Mouse (Mus musculus) ES-Bruce4 (cell line): ENCODE results near the gene Cdh4. TPM values are rescaled to one million over a fixed set of nuclear protein-coding genes. Genes with fewer than 3 reads are reported as not detected.

ENCODE experiments used
- H3K27ac ChIP-seq: 2 replicates; pipeline ENCODE4 v1.5.1; 2012; ENCODE audit warnings: low read length, inconsistent platforms; ENCODE audit not compliant: insufficient read depth
- H3K27me3 ChIP-seq: 2 replicates; pipeline ENCODE4 v1.6.1; 2012; ENCODE audit warnings: mild to moderate bottlenecking, low read length, inconsistent platforms; ENCODE audit not compliant: control insufficient read depth, poor library complexity, insufficient read depth, severe bottlenecking
- H3K36me3 ChIP-seq: 2 replicates; pipeline ENCODE4 v1.6.1; 2012; ENCODE audit warnings: inconsistent platforms, mild to moderate bottlenecking, low read length, moderate library complexity; ENCODE audit not compliant: control insufficient read depth, poor library complexity, insufficient read depth, severe bottlenecking
- H3K4me1 ChIP-seq: one replicate; pipeline ENCODE4 v1.8.1; 2011; ENCODE audit warnings: low read length; ENCODE audit not compliant: control insufficient read depth, insufficient read depth
- H3K4me3 ChIP-seq: 2 replicates; pipeline ENCODE4 v1.5.1; 2011; ENCODE audit warnings: low read depth, mild to moderate bottlenecking, low read length
- H3K9ac ChIP-seq: 2 replicates; pipeline ENCODE4 v1.6.1; 2012; ENCODE audit warnings: low read depth, mild to moderate bottlenecking, inconsistent platforms; ENCODE audit not compliant: poor library complexity, severe bottlenecking
- H3K9me3 ChIP-seq: replicated peaks from 2 replicates; pipeline ENCODE4 v1.6.1; 2012; ENCODE audit warnings: mild to moderate bottlenecking, low read length, inconsistent platforms; ENCODE audit not compliant: control insufficient read depth, poor library complexity, insufficient read depth, severe bottlenecking
- CTCF ChIP-seq: IDR thresholded peaks from one replicate; pipeline ENCODE4 v1.8.1; 2011; ENCODE audit warnings: low read depth, low read length
- EP300 ChIP-seq: IDR thresholded peaks from 2 replicates; pipeline ENCODE4 v1.6.1; 2011; ENCODE audit warnings: low read depth, low read length; ENCODE audit not compliant: insufficient read depth
- POLR2A ChIP-seq: IDR thresholded peaks from one replicate; pipeline ENCODE4 v1.8.1; 2011; ENCODE audit warnings: low read length; ENCODE audit not compliant: insufficient read depth
- polyA plus RNA-seq: library from polyadenylated mRNA; stranded (reverse); fragments of >200 nt; gene quantifications from 2 replicates; pipeline ENCODE4 v1.2.4, GENCODE M21; 2011; ENCODE audit warnings: low read depth; ENCODE audit not compliant: missing spikeins, insufficient read depth, insufficient read length

Gene Cdh4
- polyA plus RNA-seq, 1 experiment = 1.4 TPM

DNA sequence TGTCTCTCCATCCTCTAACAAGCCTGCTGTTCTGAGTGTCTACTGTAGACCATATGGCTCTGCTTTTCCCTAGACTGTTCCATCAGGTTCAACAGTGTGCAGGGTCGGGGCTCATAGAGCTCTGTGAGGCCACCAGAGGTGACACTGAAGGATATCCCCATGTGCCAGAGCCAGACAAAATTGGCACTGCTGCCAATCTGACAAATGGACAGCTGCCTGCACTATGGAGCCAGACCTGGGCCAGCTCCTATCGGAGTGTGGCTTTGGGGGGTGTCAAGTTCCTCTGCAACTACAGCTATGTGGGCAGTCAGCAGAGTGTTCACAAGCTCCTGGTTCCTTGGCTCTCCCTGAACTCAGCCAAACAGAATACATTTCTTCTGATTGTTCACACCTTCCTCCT lies 164.1 kb downstream of the Cdh4 start:
- no peaks in the 10 kb centered on the region for H3K4me1 ChIP-seq
- H3K9ac ChIP-seq = no peak overlapping the region
- H3K27ac ChIP-seq = no peak overlapping the region
- H3K4me3 ChIP-seq = no peak overlapping the region
- no peaks in the 10 kb centered on the region for H3K9me3 ChIP-seq
- no peaks in the 10 kb centered on the region for H3K36me3 ChIP-seq
- no peaks in the 10 kb centered on the region for H3K27me3 ChIP-seq
- TF ChIP-seq POLR2A (no peak), CTCF (no peak), EP300 (no peak)

DNA sequence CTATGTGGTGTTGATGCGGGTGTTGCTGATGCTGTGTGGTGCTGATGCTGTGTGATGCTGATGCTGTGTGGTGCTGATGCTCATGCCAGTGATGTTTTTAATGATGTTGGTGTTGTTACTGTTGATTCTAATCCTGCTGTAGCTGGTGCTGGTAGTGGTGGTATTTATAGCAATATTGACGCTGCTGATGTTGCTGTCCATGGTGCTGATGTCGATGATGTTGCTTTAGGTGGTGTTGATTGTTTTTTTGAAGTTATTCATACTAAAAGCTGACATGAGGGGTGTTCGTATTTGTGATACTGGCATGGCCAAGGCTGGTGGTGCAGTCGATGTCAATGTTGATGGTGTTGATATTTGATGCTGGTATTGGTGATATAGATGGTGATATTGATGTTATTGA lies 173.7 kb downstream of the Cdh4 start:
- Histone ChIP-seq H3K4me1 (no peaks in the 10 kb centered on the region), H3K9me3 (no peaks in the 10 kb centered on the region), H3K27ac (no peak overlapping the region), H3K27me3 (no peaks in the 10 kb centered on the region), H3K9ac (no peak overlapping the region), H3K4me3 (no peak overlapping the region), H3K36me3 (no peaks in the 10 kb centered on the region)
- TF ChIP-seq POLR2A = no peak
- no peak for TF ChIP-seq EP300
- TF ChIP-seq CTCF = no peak

DNA sequence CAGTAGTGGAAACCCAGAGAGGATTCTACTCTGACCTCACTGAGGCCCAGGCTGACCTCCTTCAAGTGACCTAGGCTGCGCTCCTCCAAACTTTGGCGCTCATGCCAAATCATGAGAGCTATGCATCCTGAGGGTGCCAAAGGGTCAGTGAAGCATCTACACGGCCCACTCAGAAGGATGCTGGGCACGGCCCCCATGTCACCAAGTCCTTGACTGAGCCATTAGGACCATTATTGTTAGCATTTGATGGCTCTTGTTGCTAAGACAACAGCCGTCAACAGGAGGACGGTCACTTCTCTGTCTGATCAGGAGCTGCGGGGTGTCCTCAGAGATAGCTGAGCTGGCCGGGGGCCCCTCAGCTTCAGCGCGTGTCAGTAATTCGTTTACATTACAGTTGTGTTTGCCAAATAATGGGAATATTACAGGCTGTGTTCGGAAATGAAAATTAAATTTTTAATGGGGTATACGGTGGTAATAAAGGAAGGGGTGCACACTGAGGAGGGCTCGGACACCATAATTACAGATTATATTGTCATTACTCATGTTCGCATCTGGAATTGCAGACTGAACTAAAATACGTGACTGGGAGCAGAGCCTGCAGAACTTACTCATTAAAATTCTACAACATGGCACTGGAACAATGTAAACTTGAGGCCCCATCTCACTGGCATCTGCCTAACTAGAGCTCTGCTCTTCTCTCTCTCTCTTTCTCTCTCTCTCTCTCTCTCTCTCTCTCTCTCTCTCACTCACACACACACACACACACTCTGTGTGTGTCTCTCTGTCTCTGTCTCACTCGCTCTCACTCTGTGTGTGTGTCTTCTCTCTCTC lies 181.6 kb downstream of the Cdh4 start:
- Histone ChIP-seq H3K36me3 (no peaks in the 10 kb centered on the region), H3K9me3 (no peaks in the 10 kb centered on the region), H3K27ac (no peak overlapping the region), H3K27me3 (no peaks in the 10 kb centered on the region), H3K4me3 (no peak overlapping the region), H3K9ac (no peak overlapping the region), H3K4me1 (no peaks in the 10 kb centered on the region)
- TF ChIP-seq EP300 (no peak), POLR2A (no peak), CTCF (no peak)

DNA sequence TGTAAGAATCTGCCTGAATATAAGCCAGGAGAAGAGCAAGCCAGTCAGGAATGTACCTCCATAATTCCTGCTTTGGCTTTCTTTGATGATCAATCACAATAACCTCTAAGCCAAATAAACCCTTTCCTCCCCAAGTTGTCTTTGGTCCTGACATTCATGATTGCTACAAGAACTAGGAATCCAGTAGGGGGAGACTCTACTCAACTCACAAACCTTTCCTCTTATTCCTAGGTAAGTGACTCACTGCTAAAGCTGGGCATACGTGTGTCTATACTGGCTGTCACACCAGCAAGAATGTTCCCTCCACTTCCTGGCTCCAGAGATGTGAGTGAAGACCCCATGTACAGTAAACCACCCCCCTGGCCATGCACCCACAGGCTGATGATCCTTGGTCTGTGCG lies 185.3 kb downstream of the Cdh4 start:
- H3K4me3 ChIP-seq = no peak overlapping the region
- H3K27me3 ChIP-seq = no peaks in the 10 kb centered on the region
- no peak overlapping the region for H3K9ac ChIP-seq
- TF ChIP-seq CTCF (no peak), POLR2A (no peak), EP300 (no peak)
- H3K4me1 ChIP-seq = no peaks in the 10 kb centered on the region
- H3K9me3 ChIP-seq = no peaks in the 10 kb centered on the region
- H3K27ac ChIP-seq = no peak overlapping the region
- H3K36me3 ChIP-seq = no peaks in the 10 kb centered on the region

DNA sequence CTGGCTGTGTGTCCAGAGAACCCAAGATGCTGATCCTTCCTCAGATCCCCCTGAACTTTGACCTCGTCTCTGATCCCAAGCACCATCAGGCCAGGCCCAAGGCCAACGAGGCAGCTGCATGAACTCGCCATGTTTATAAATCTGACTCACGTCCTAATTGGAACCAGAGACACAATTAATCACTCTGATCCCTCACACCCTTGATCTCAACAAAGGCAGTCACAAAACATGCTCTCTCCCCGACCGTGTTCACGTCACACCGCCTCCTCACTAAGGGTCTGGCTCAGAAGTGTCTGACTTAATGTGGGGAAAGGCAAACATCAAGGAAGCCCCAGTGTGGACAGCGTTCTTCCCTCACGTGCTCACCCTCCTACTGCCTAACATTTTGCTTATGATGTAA lies 188.5 kb downstream of the Cdh4 start:
- H3K9me3 ChIP-seq = no peaks in the 10 kb centered on the region

GRCm38 (mm10) chr2:179640576-179641301 lies 198.5 kb downstream of the Cdh4 start:
- no peaks in the 10 kb centered on the region for H3K9me3 ChIP-seq
- TF ChIP-seq EP300 (no peak), POLR2A (no peak), CTCF (no peak)
- no peak overlapping the region for H3K4me3 ChIP-seq
- H3K36me3 ChIP-seq = no peaks in the 10 kb centered on the region
- H3K9ac ChIP-seq = no peak overlapping the region
- no peaks in the 10 kb centered on the region for H3K4me1 ChIP-seq
- no peaks in the 10 kb centered on the region for H3K27me3 ChIP-seq
- no peak overlapping the region for H3K27ac ChIP-seq

More for the DNA sequence above, 188.5 kb downstream of the Cdh4 start:
- H3K36me3 ChIP-seq = no peaks in the 10 kb centered on the region
- no peaks in the 10 kb centered on the region for H3K4me1 ChIP-seq
- H3K27me3 ChIP-seq = no peaks in the 10 kb centered on the region
- TF ChIP-seq POLR2A (no peak), EP300 (no peak), CTCF (no peak)
- no peak overlapping the region for H3K9ac ChIP-seq
- H3K27ac ChIP-seq = no peak overlapping the region
- H3K4me3 ChIP-seq = no peak overlapping the region
